Mouse (Mus musculus) intestine, postnatal 0 days (tissue): ENCODE measurements around the gene Msl1. TPM values are rescaled to one million over a fixed set of nuclear protein-coding genes. Genes with fewer than 3 reads are reported as not detected.
A peak's percentile ranks its signal among the peaks of the same experiment; 100 is the strongest.

Experiments
- ATAC-seq: fragments of 200-750 bp; cut with Nextera tagmentation; 2 replicates; pipeline ENCODE4 v1.8.0; 2017; ENCODE audit warnings: mild to moderate bottlenecking, moderate TSS enrichment, moderate library complexity
- H3K27ac ChIP-seq: fragments of 300-500 bp; sonication (generic); 2 replicates; pipeline ENCODE4 v1.5.1; 2014; ENCODE audit warnings: mild to moderate bottlenecking, low read depth, low read length, moderate library complexity
- H3K27me3 ChIP-seq: fragments of 300-500 bp; sonication (generic); replicated peaks from 2 replicates; pipeline ENCODE4 v1.6.1; 2014; ENCODE audit warnings: low read length, mixed read lengths; ENCODE audit not compliant: control insufficient read depth, insufficient read depth
- H3K36me3 ChIP-seq: fragments of 300-500 bp; sonication (generic); 2 replicates; pipeline ENCODE4 v1.6.1; 2014; ENCODE audit warnings: mild to moderate bottlenecking, moderate library complexity; ENCODE audit not compliant: control insufficient read depth, insufficient read depth
- H3K4me1 ChIP-seq: fragments of 300-500 bp; sonication (generic); replicated peaks from 2 replicates; pipeline ENCODE4 v1.6.1; 2014; ENCODE audit warnings: antibody characterized with exemption, low read length, mixed read lengths; ENCODE audit not compliant: control insufficient read depth, insufficient read depth
- H3K4me2 ChIP-seq: fragments of 300-500 bp; sonication (generic); replicated peaks from 2 replicates; pipeline ENCODE4 v1.6.1; 2014; ENCODE audit warnings: low read depth, mild to moderate bottlenecking, moderate library complexity
- H3K4me3 ChIP-seq: fragments of 300-500 bp; sonication (generic); 2 replicates; pipeline ENCODE4 v1.5.1; 2014; ENCODE audit warnings: low read depth, low read length
- H3K9ac ChIP-seq: fragments of 300-500 bp; sonication (generic); 2 replicates; pipeline ENCODE4 v1.6.1; 2014; ENCODE audit warnings: mild to moderate bottlenecking, low read depth, low read length
- H3K9me3 ChIP-seq: fragments of 300-500 bp; sonication (generic); 2 replicates; pipeline ENCODE4 v1.6.1; 2016; ENCODE audit warnings: mixed run types; ENCODE audit not compliant: control insufficient read depth
- CTCF ChIP-seq: sonication (generic); IDR thresholded peaks from 2 replicates; pipeline ENCODE4 v1.5.1; 2016; ENCODE audit warnings: low read depth, mild to moderate bottlenecking, control low read depth, antibody characterized with exemption, moderate library complexity
- WGBS: fragments of 180-500 bp; shearing (Covaris S2); extraction: QIAGEN DNeasy Blood & Tissue Kit; methylation state at CpG from one replicate; pipeline ENCODE4 v1.1.7; 2014; 5-methylcytosine and 5-hydroxymethylcytosine counted together
- polyA plus RNA-seq: library from polyadenylated mRNA; unstranded; fragments of >200 nt; fragmentation: Nextera tagmentation; extraction: Ambion mirVana; gene quantifications from 2 replicates; pipeline ENCODE4 v1.2.1, GENCODE M21; 2015

Msl1 gene
- polyA plus RNA-seq, 1 experiment from 2014 or later: 12.6 TPM

DNA sequence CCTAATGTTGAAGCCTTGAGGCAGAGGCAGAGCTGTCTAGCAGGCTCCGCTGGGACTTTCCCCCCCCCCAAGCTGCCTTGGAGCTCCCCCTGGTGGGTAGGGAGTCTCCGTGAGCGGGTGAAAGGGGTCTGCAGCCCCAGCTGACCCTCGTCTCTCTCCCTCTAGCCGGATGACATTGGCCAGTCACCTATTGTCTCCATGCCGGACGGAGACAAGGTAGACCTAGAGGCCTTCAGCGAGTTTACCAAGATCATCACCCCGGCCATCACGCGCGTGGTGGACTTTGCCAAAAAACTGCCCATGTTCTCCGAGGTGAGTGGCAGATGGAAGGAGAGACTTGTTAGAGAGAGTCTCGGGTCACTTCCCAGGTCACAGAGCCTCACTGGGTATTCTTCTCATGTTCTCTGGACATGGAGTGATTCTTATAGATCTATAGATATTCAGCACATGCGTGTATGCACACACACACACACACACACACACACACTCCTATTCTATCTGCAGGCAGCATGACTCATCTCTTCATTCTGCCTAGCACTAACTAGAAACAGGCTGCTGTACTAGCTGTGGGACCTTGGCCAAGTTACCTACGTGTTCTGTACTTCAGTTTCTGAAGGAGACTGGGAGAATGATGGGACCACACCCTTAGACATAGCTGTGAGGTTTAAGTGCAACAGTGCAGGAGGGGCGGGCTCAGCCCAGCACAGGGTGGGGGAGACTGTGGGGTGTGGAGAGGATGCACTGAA is 32.4 kb upstream of the Msl1 start:
- no peaks in the 10 kb centered on the region for H3K4me1 ChIP-seq
- ATAC-seq: peak; percentile 62
- H3K4me3 ChIP-seq: no peak overlapping the region
- H3K36me3 ChIP-seq: peaks cover 61% of the 10 kb centered on the region
- WGBS: 59% methylated on average over 17 of the region's 17 CpGs
- TF ChIP-seq CTCF: peak; percentile 73
- no peaks in the 10 kb centered on the region for H3K27me3 ChIP-seq
- no peaks in the 10 kb centered on the region for H3K9me3 ChIP-seq
- no peak overlapping the region for H3K4me2 ChIP-seq
- no peak overlapping the region for H3K27ac ChIP-seq
- H3K9ac ChIP-seq: no peak overlapping the region

DNA sequence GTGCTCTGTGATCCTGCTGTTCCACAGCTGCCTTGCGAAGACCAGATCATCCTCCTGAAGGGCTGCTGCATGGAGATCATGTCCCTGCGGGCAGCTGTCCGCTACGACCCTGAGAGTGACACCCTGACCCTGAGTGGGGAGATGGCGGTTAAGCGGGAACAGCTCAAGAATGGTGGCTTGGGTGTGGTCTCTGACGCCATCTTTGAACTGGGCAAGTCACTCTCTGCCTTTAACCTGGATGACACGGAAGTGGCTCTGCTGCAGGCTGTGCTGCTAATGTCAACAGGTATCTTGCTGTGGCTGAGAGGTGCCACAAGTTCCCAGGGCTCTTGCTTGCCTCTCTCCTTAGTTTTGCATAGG is 31.8 kb upstream of the Msl1 start:
- 83% methylated on average over 8 of the region's 8 CpGs for WGBS

DNA sequence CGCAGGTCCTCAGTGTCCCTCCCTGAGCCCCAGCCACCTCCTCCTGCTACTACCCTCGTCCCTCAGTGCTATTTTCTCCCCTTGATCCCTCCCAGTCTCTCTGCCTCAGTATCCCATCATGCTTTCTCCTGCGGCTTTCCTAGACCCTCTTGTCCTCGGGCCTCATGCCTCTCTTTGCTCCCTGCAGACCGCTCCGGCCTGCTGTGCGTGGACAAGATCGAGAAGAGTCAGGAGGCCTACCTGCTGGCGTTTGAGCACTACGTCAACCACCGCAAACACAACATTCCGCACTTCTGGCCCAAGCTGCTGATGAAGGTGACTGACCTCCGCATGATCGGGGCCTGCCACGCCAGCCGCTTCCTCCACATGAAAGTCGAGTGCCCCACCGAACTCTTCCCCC is 31.2 kb upstream of the Msl1 start:
- 0 out of 2 replicates have a peak, but pooled peaks cover 4% of the 10 kb centered on the region for H3K4me1 ChIP-seq
- peaks cover 64% of the 10 kb centered on the region for H3K36me3 ChIP-seq
- H3K9me3 ChIP-seq: no peaks in the 10 kb centered on the region
- no peak overlapping the region for H3K4me3 ChIP-seq
- no peak overlapping the region for H3K4me2 ChIP-seq
- H3K9ac ChIP-seq: no peak overlapping the region
- 86% methylated on average over 18 of the region's 18 CpGs for WGBS
- no peak overlapping the region for H3K27ac ChIP-seq
- no peak for TF ChIP-seq CTCF
- no peaks in the 10 kb centered on the region for H3K27me3 ChIP-seq
- no peak for ATAC-seq

More for the DNA sequence above, 31.8 kb upstream of the Msl1 start:
- Histone ChIP-seq H3K9me3 (no peaks in the 10 kb centered on the region), H3K36me3 (peaks cover 62% of the 10 kb centered on the region), H3K9ac (no peak overlapping the region), H3K27ac (no peak overlapping the region), H3K27me3 (no peaks in the 10 kb centered on the region), H3K4me3 (no peak overlapping the region), H3K4me1 (0 out of 2 replicates have a peak, but pooled peaks cover 4% of the 10 kb centered on the region), H3K4me2 (no peak overlapping the region)
- TF ChIP-seq CTCF: no peak
- ATAC-seq: 0 out of 2 replicates have a peak, but pooled peaks have one; percentile 5

DNA sequence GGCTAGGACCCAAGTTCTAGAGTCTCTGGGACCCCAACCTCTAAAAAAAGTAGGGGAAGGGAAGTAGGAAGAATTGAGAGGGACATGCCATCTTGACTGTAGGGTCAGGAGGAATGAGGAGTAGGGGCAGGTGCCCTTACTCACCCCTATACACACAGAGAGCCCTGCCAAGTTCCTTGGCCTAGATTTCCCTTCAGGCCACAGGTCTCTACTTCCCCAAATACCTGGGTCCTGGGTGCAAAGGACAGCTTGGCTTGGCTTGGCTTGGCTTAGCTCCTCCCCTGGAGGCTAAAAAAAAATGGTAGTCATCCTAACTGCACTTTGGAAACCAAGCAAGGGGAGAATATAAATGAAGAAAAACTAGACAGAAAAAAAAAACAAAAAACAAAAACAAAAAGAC is 30.6 kb upstream of the Msl1 start:
- Histone ChIP-seq H3K9me3 (no peaks in the 10 kb centered on the region), H3K4me2 (no peak overlapping the region), H3K36me3 (peaks cover 70% of the 10 kb centered on the region), H3K9ac (no peak overlapping the region), H3K27ac (no peak overlapping the region), H3K4me1 (0 out of 2 replicates have a peak, but pooled peaks cover 4% of the 10 kb centered on the region), H3K4me3 (no peak overlapping the region), H3K27me3 (no peaks in the 10 kb centered on the region)
- TF ChIP-seq CTCF: no peak
- ATAC-seq: no peak

DNA sequence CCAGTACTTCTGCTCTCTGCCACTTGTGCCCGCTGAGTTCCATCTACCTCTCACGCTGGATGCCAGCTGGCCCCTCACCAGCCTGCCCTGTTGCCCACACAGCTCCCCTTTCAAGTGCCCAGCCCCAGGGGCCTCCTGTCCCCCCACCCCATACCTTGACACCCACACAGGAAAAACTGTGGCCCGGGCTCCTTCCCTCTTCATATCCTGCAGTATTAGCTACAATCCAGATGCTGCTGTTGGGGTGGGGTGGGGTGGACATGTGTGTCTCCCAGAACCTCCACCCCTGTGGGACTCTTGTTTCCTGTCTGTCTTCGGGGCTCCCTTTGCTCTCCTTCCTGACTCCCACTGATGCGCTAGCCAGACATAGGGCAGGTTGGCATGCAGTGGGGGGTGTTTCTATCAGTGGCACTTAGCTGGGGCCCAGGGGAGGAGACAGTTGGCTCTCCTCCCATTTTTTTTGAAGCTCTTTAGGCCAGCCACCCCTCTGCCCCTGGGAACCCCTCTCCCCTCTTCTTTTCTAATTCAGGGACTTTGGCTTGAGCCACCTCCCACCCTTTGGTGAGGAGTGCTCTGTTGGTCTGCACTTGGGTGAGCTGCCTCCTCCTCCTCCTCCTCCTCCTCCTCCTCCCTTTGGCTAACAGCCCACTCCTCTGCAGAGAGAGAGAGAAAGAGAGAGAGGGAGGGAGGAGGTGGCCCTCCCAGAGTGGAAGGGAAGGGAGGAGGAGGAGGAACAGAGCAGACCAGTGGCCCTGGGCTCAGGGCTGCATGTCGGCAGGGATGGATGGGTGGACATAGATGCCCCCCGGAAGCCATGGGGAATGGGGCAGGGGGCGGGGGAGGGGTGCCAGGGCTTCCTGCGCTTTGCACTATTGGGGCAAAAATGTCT is 29.7 kb upstream of the Msl1 start:
- no peaks in the 10 kb centered on the region for H3K9me3 ChIP-seq
- no peak overlapping the region for H3K9ac ChIP-seq
- H3K4me1 ChIP-seq: 0 out of 2 replicates have a peak, but pooled peaks cover 4% of the 10 kb centered on the region
- H3K27ac ChIP-seq: peak overlapping the region; percentile 15; the same call in 1 of the 2 replicates
- no peak for TF ChIP-seq CTCF
- H3K4me3 ChIP-seq: no peak overlapping the region
- no peak overlapping the region for H3K4me2 ChIP-seq
- no peak for ATAC-seq
- 53% methylated on average over 7 of the region's 9 CpGs for WGBS
- H3K36me3 ChIP-seq: peaks cover 73% of the 10 kb centered on the region
- no peaks in the 10 kb centered on the region for H3K27me3 ChIP-seq

DNA sequence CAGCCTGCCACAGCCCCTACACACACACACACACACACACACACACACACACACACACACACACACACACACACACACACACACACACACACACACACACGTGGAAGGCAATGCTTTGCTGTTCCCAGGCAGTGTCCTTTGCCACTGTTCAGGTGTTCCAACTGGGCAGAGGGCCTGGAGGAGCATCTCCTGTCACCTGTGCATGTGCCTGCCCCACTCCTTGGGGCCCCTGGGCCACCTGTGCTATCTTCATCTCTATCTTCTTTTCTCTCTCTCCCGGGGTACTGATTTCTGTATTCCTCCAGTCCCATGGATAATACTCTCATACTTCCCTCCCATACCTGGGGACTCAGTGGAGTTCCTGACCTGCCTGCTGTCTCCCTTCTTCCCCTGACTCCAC is 29.0 kb upstream of the Msl1 start:
- Histone ChIP-seq H3K4me3 (no peak overlapping the region), H3K27me3 (no peaks in the 10 kb centered on the region), H3K27ac (no peak overlapping the region), H3K4me1 (0 out of 2 replicates have a peak, but pooled peaks cover 4% of the 10 kb centered on the region), H3K9ac (no peak overlapping the region), H3K9me3 (no peaks in the 10 kb centered on the region), H3K36me3 (peaks cover 70% of the 10 kb centered on the region), H3K4me2 (no peak overlapping the region)
- TF ChIP-seq CTCF: no peak
- no peak for ATAC-seq
- WGBS: 35% methylated on average over 1 of the region's 2 CpGs
